Mouse (Mus musculus): Measurements from ENCODE around the gene Rad54l. TPM values are rescaled to one million over a fixed set of nuclear protein-coding genes. Genes with fewer than 3 reads are reported as not detected.

The Rad54l gene
- polyA plus RNA-seq, 1 experiment, result 2.7 TPM

GRCm38 (mm10) chr4:116096291-116096690 lies 27.2 kb downstream of the Rad54l start:
- Histone ChIP-seq H3K4me3 (ENCODE audit: extremely low read depth, insufficient read depth, insufficient read length) (no peak overlapping the region), H3K27me3 (ENCODE audit: control insufficient read depth, insufficient read depth, low read length) (no peaks in the 10 kb centered on the region), H3K4me1 (ENCODE audit: control insufficient read depth, insufficient read depth, insufficient read length) (no peaks in the 10 kb centered on the region), H3K36me3 (ENCODE audit: control insufficient read depth, insufficient read depth, low read length) (peaks cover 34% of the 10 kb centered on the region), H3K27ac (ENCODE audit: insufficient read depth, low read length) (no peak overlapping the region)
- DNase-seq (ENCODE audit: low read depth in 1 of 2, low spot score in 2 of 2), result no peak
- WGBS, result 93% methylated on average over 10 of the region's 10 CpGs
- TF ChIP-seq POLR2A (IDR thresholded peaks at IDR 0.05; ENCODE audit: low read depth, low read length) (no peak), CTCF (IDR thresholded peaks at IDR 0.05; ENCODE audit: extremely low read depth, insufficient read depth, insufficient read length, insufficient replicate concordance) (no peak)

- H3K4me3 ChIP-seq (ENCODE audit: extremely low read depth, insufficient read depth, insufficient read length), result no peak overlapping the region
- TF ChIP-seq CTCF (IDR thresholded peaks at IDR 0.05; ENCODE audit: extremely low read depth, insufficient read depth, insufficient read length, insufficient replicate concordance), result no peak
- TF ChIP-seq POLR2A (IDR thresholded peaks at IDR 0.05; ENCODE audit: low read depth, low read length), result no peak
- H3K4me1 ChIP-seq (ENCODE audit: control insufficient read depth, insufficient read depth, insufficient read length), result no peaks in the 10 kb centered on the region
- WGBS, result 93% methylated on average over 23 of the region's 23 CpGs
- peaks cover 16% of the 10 kb centered on the region for H3K36me3 ChIP-seq (ENCODE audit: control insufficient read depth, insufficient read depth, low read length)
- DNase-seq (ENCODE audit: low read depth in 1 of 2, low spot score in 2 of 2), result no peak
- no peak overlapping the region for H3K27ac ChIP-seq (ENCODE audit: insufficient read depth, low read length)
- H3K27me3 ChIP-seq (ENCODE audit: control insufficient read depth, insufficient read depth, low read length), result no peaks in the 10 kb centered on the region
Measured at GRCm38 (mm10) chr4:116088510-116089249, 34.8 kb downstream of the Rad54l start.

- peaks cover 5% of the 10 kb centered on the region for H3K36me3 ChIP-seq (ENCODE audit: control insufficient read depth, insufficient read depth, low read length)
- TF ChIP-seq CTCF (IDR thresholded peaks at IDR 0.05; ENCODE audit: extremely low read depth, insufficient read depth, insufficient read length, insufficient replicate concordance) (no peak), POLR2A (IDR thresholded peaks at IDR 0.05; ENCODE audit: low read depth, low read length) (no peak)
- no peaks in the 10 kb centered on the region; the same call in 1 of the 2 replicates for H3K4me1 ChIP-seq (ENCODE audit: control insufficient read depth, insufficient read depth, insufficient read length)
- H3K4me3 ChIP-seq (ENCODE audit: extremely low read depth, insufficient read depth, insufficient read length), result no peak overlapping the region
- no peak overlapping the region for H3K27ac ChIP-seq (ENCODE audit: insufficient read depth, low read length)
- peaks cover 2% of the 10 kb centered on the region; the same call in 1 of the 2 replicates for H3K27me3 ChIP-seq (ENCODE audit: control insufficient read depth, insufficient read depth, low read length)
- DNase-seq (ENCODE audit: low read depth in 1 of 2, low spot score in 2 of 2), result no peak
- 70% methylated on average over 3 of the region's 3 CpGs for WGBS
Measured at GRCm38 (mm10) chr4:116077240-116078095, 46.0 kb downstream of the Rad54l start.

GRCm38 (mm10) chr4:116076369-116077231 lies 46.9 kb downstream of the Rad54l start:
- no peaks in the 10 kb centered on the region; the same call in 1 of the 2 replicates for H3K4me1 ChIP-seq (ENCODE audit: control insufficient read depth, insufficient read depth, insufficient read length)
- H3K27me3 ChIP-seq (ENCODE audit: control insufficient read depth, insufficient read depth, low read length), result peaks cover 2% of the 10 kb centered on the region; the same call in 1 of the 2 replicates
- H3K27ac ChIP-seq (ENCODE audit: insufficient read depth, low read length), result peak overlapping the region; percentile 83
- peak overlapping the region; percentile 80 for H3K4me3 ChIP-seq (ENCODE audit: extremely low read depth, insufficient read depth, insufficient read length)
- DNase-seq (ENCODE audit: low read depth in 1 of 2, low spot score in 2 of 2), result peak in 1 of 2 experiments; percentile 18
- H3K36me3 ChIP-seq (ENCODE audit: control insufficient read depth, insufficient read depth, low read length), result peaks cover 5% of the 10 kb centered on the region
- 7% methylated on average over 37 of the region's 37 CpGs for WGBS
- no peak for TF ChIP-seq POLR2A (IDR thresholded peaks at IDR 0.05; ENCODE audit: low read depth, low read length)
- no peak for TF ChIP-seq CTCF (IDR thresholded peaks at IDR 0.05; ENCODE audit: extremely low read depth, insufficient read depth, insufficient read length, insufficient replicate concordance)

DNA sequence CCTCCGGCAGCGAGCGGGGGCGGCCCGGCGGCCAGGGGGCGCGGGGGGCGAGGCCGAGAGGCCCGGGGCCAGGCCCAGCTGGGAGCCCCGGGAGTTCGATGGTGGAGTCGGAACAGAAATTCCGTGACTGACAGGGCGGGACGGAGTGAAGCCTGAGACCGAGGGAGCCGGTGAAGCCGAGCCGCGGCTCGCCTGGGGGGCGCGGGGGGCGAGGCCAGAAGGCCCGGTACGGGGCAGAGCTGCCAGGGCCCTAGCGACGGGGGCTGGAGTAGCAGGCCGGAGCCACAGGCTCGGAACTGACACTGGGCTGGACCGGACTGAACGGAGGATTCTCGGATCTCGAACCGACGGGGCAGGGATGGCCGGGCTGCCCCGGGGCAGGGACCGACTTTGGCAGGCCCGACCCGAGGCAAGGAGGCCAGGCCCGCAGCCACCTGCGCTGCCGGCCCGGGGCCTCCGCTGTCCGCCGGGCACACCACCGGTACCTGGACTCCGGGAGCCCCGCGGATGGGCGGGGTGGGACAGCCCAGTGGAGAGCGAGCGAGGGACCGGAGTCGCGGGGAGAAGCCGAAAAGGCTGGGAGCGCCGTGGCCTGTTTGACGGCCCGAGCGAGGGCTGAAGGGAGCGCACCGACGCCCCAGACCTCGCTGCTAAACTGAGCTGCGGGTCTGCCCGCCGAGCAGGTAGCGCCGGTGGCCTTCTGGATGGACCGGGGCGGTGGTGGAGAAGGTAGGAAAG lies 47.7 kb downstream of the Rad54l start:
- peak in 1 of 2 experiments; percentile 60 for DNase-seq (ENCODE audit: low read depth in 1 of 2, low spot score in 2 of 2)
- H3K27ac ChIP-seq (ENCODE audit: insufficient read depth, low read length), result peak overlapping the region; percentile 83

More for the DNA sequence above, 47.7 kb downstream of the Rad54l start:
- Histone ChIP-seq H3K36me3 (ENCODE audit: control insufficient read depth, insufficient read depth, low read length) (peaks cover 2% of the 10 kb centered on the region; the same call in 1 of the 2 replicates), H3K4me1 (ENCODE audit: control insufficient read depth, insufficient read depth, insufficient read length) (no peaks in the 10 kb centered on the region; the same call in 1 of the 2 replicates), H3K4me3 (ENCODE audit: extremely low read depth, insufficient read depth, insufficient read length) (peak overlapping the region; percentile 80), H3K27me3 (ENCODE audit: control insufficient read depth, insufficient read depth, low read length) (peaks cover 2% of the 10 kb centered on the region; the same call in 1 of the 2 replicates)
- under 1% methylated on average over 71 of the region's 77 CpGs for WGBS
- TF ChIP-seq CTCF (IDR thresholded peaks at IDR 0.05; ENCODE audit: extremely low read depth, insufficient read depth, insufficient read length, insufficient replicate concordance) (peak; percentile 30; the same call in 1 of the 2 replicates), POLR2A (IDR thresholded peaks at IDR 0.05; ENCODE audit: low read depth, low read length) (no peak)
